Mouse (Mus musculus) limb, embryonic 10.5 days (tissue): Measurements from ENCODE around the gene Ptgis. TPM values are rescaled to one million over a fixed set of nuclear protein-coding genes. Genes with fewer than 3 reads are reported as not detected.

Source experiments
- DNase-seq: peaks from one replicate; pipeline ENCODE4 v3.0.0-alpha.2; 2017; ENCODE audit warnings: low spot score
- H3K27ac ChIP-seq: fragments of 300-500 bp; sonication (generic); 2 replicates; pipeline ENCODE4 v1.5.1; 2016; ENCODE audit warnings: mild to moderate bottlenecking
- H3K27me3 ChIP-seq: fragments of 300-500 bp; sonication (generic); 2 replicates; pipeline ENCODE4 v1.6.1; 2016; ENCODE audit warnings: low read depth, mild to moderate bottlenecking; ENCODE audit not compliant: poor library complexity, severe bottlenecking
- H3K36me3 ChIP-seq: fragments of 300-500 bp; sonication (generic); 2 replicates; pipeline ENCODE4 v1.6.1; 2016; ENCODE audit warnings: mild to moderate bottlenecking, moderate library complexity
- H3K4me1 ChIP-seq: fragments of 300-500 bp; sonication (generic); 2 replicates; pipeline ENCODE4 v1.6.1; 2016
- H3K4me3 ChIP-seq: fragments of 300-500 bp; sonication (generic); 2 replicates; pipeline ENCODE4 v1.5.1; 2016; ENCODE audit warnings: mild to moderate bottlenecking, moderate library complexity
- H3K9me3 ChIP-seq: fragments of 300-500 bp; sonication (generic); replicated peaks from 2 replicates; pipeline ENCODE4 v1.6.1; 2016; ENCODE audit warnings: mild to moderate bottlenecking
- WGBS: fragments of 180-500 bp; shearing (Covaris S2); methylation state at CpG from one replicate; pipeline ENCODE4 v1.1.7; 2016; 5-methylcytosine and 5-hydroxymethylcytosine counted together
- polyA plus RNA-seq: library from polyadenylated mRNA; unstranded; fragments of >200 nt; fragmentation: Nextera tagmentation; extraction: Ambion mirVana; gene quantifications from 2 replicates; pipeline ENCODE4 v1.2.1, GENCODE M21; 2016

The Ptgis gene
- polyA plus RNA-seq, 1 experiment from 2014 or later: 17.6 TPM

GRCm38 (mm10) chr2:167149035-167149434 is 91.4 kb downstream of the Ptgis start:
- peaks cover 23% of the 10 kb centered on the region for H3K27me3 ChIP-seq
- H3K36me3 ChIP-seq: no peaks in the 10 kb centered on the region
- H3K4me1 ChIP-seq: peaks cover 18% of the 10 kb centered on the region
- H3K27ac ChIP-seq: no peak overlapping the region
- WGBS: 87% methylated on average over 6 of the region's 6 CpGs
- H3K9me3 ChIP-seq: no peaks in the 10 kb centered on the region
- no peak for DNase-seq
- H3K4me3 ChIP-seq: no peak overlapping the region

- Histone ChIP-seq H3K36me3 (no peaks in the 10 kb centered on the region), H3K4me3 (no peak overlapping the region), H3K27me3 (peaks cover 32% of the 10 kb centered on the region), H3K27ac (no peak overlapping the region), H3K4me1 (peaks cover 18% of the 10 kb centered on the region), H3K9me3 (no peaks in the 10 kb centered on the region)
- no peak for DNase-seq
- WGBS: 81% methylated on average over 8 of the region's 8 CpGs
Observed at GRCm38 (mm10) chr2:167147708-167148107, 92.7 kb downstream of the Ptgis start.

- Histone ChIP-seq H3K36me3 (no peaks in the 10 kb centered on the region), H3K9me3 (no peaks in the 10 kb centered on the region), H3K4me3 (no peak overlapping the region), H3K27me3 (peaks cover 32% of the 10 kb centered on the region), H3K4me1 (peaks cover 18% of the 10 kb centered on the region), H3K27ac (no peak overlapping the region)
- DNase-seq: no peak
- WGBS: 75% methylated on average over 5 of the region's 5 CpGs
Observed at GRCm38 (mm10) chr2:167145904-167146303, 94.5 kb downstream of the Ptgis start.

GRCm38 (mm10) chr2:167144439-167145307 is 95.7 kb downstream of the Ptgis start:
- WGBS: 5% methylated on average over 14 of the region's 14 CpGs
- peaks cover 36% of the 10 kb centered on the region for H3K27me3 ChIP-seq
- no peak for DNase-seq
- H3K36me3 ChIP-seq: no peaks in the 10 kb centered on the region
- peaks cover 18% of the 10 kb centered on the region for H3K4me1 ChIP-seq
- H3K4me3 ChIP-seq: no peak overlapping the region
- H3K27ac ChIP-seq: no peak overlapping the region
- H3K9me3 ChIP-seq: no peaks in the 10 kb centered on the region

- DNase-seq: no peak
- no peak overlapping the region for H3K4me3 ChIP-seq
- H3K4me1 ChIP-seq: peaks cover 18% of the 10 kb centered on the region
- H3K27ac ChIP-seq: no peak overlapping the region
- H3K36me3 ChIP-seq: no peaks in the 10 kb centered on the region
- peaks cover 36% of the 10 kb centered on the region for H3K27me3 ChIP-seq
- no peaks in the 10 kb centered on the region for H3K9me3 ChIP-seq
- WGBS: 67% methylated on average over 2 of the region's 2 CpGs
Observed at GRCm38 (mm10) chr2:167143914-167144313, 96.5 kb downstream of the Ptgis start.

GRCm38 (mm10) chr2:167142282-167142681 is 98.1 kb downstream of the Ptgis start:
- 93% methylated on average over 3 of the region's 3 CpGs for WGBS
- Histone ChIP-seq H3K27ac (no peak overlapping the region), H3K4me1 (peaks cover 21% of the 10 kb centered on the region), H3K36me3 (no peaks in the 10 kb centered on the region), H3K9me3 (no peaks in the 10 kb centered on the region), H3K4me3 (no peak overlapping the region), H3K27me3 (peaks cover 36% of the 10 kb centered on the region)
- no peak for DNase-seq

GRCm38 (mm10) chr2:167141810-167142209 is 98.6 kb downstream of the Ptgis start:
- Histone ChIP-seq H3K36me3 (no peaks in the 10 kb centered on the region), H3K9me3 (no peaks in the 10 kb centered on the region), H3K27ac (no peak overlapping the region), H3K27me3 (peaks cover 36% of the 10 kb centered on the region), H3K4me3 (no peak overlapping the region), H3K4me1 (peaks cover 17% of the 10 kb centered on the region)
- WGBS: 84% methylated on average over 4 of the region's 4 CpGs
- DNase-seq: no peak

Other genes with a start within 250 kb of the Ptgis start
- 87.9 and 98.3 TPM in 2 replicates for gene Stau1, start 244.3 kb downstream of the Ptgis start, polyA plus RNA-seq
- 68.6 and 77.0 TPM in 2 replicates for gene Ddx27, start 225.4 kb downstream of the Ptgis start, polyA plus RNA-seq
- 5.0 and 5.1 TPM in 2 replicates for gene Znfx1, start 177.6 kb downstream of the Ptgis start, polyA plus RNA-seq
- gene Kcnb1, start 50.4 kb downstream of the Ptgis start, polyA plus RNA-seq: 0.10 and 0.14 TPM in 2 replicates
- gene B4galt5, start 108.6 kb upstream of the Ptgis start, polyA plus RNA-seq: 10.3 and 11.3 TPM in 2 replicates
- gene Slc9a8, start 181.1 kb upstream of the Ptgis start, polyA plus RNA-seq: 28.2 and 32.0 TPM in 2 replicates